Mouse (Mus musculus): ENCODE results near the gene Pld2. TPM values are rescaled to one million over a fixed set of nuclear protein-coding genes. Genes with fewer than 3 reads are reported as not detected.

Gene Pld2
- polyA plus RNA-seq, 1 experiment from 2014 or later = 20.6 TPM

GRCm38 (mm10) chr11:70540928-70541327 lies 1.1 kb downstream of the Pld2 start:
- Histone ChIP-seq H3K27ac (ENCODE audit: low read depth, low read length) (peak overlapping the region; percentile 29; the same call in 1 of the 2 replicates), H3K36me3 (ENCODE audit: control insufficient read depth, insufficient read depth, low read length) (no peaks in the 10 kb centered on the region), H3K4me3 (ENCODE audit: low read length) (peak overlapping the region; percentile 57), H3K9ac (ENCODE audit: low read depth, low read length) (peak overlapping the region; percentile 74), H3K4me2 (ENCODE audit: low read length) (peak overlapping the region; percentile 65), H3K27me3 (replicated peaks; ENCODE audit: control insufficient read depth, insufficient read depth, low read length) (no peaks in the 10 kb centered on the region; the same call in 1 of the 2 replicates), H3K9me3 (ENCODE audit: control insufficient read depth, low read length) (no peaks in the 10 kb centered on the region), H3K4me1 (ENCODE audit: control insufficient read depth, insufficient read depth, low read depth, low read length) (peaks cover 8% of the 10 kb centered on the region)
- ATAC-seq = no peak
- WGBS = 86% methylated on average over 7 of the region's 7 CpGs

- H3K27ac ChIP-seq (ENCODE audit: low read depth, low read length) = peak overlapping the region; percentile 68; the same call in 1 of the 2 replicates
- H3K9ac ChIP-seq (ENCODE audit: low read depth, low read length) = 0 out of 2 replicates have a peak overlapping the region, but pooled peaks have one; percentile 5
- no peaks in the 10 kb centered on the region; the same call in 1 of the 2 replicates for H3K27me3 ChIP-seq (replicated peaks; ENCODE audit: control insufficient read depth, insufficient read depth, low read length)
- H3K9me3 ChIP-seq (ENCODE audit: control insufficient read depth, low read length) = no peaks in the 10 kb centered on the region
- peak overlapping the region; percentile 57 for H3K4me3 ChIP-seq (ENCODE audit: low read length)
- H3K4me1 ChIP-seq (ENCODE audit: control insufficient read depth, insufficient read depth, low read depth, low read length) = peaks cover 8% of the 10 kb centered on the region
- ATAC-seq = peak; percentile 63
- 58% methylated on average over 5 of the region's 5 CpGs for WGBS
- no peaks in the 10 kb centered on the region for H3K36me3 ChIP-seq (ENCODE audit: control insufficient read depth, insufficient read depth, low read length)
- H3K4me2 ChIP-seq (ENCODE audit: low read length) = peak overlapping the region; percentile 65
Measured at GRCm38 (mm10) chr11:70541415-70541814, 1.6 kb downstream of the Pld2 start.

- no peak overlapping the region for H3K4me2 ChIP-seq (ENCODE audit: low read length)
- no peaks in the 10 kb centered on the region; the same call in 1 of the 2 replicates for H3K27me3 ChIP-seq (replicated peaks; ENCODE audit: control insufficient read depth, insufficient read depth, low read length)
- no peaks in the 10 kb centered on the region for H3K36me3 ChIP-seq (ENCODE audit: control insufficient read depth, insufficient read depth, low read length)
- H3K9me3 ChIP-seq (ENCODE audit: control insufficient read depth, low read length) = no peaks in the 10 kb centered on the region
- H3K4me3 ChIP-seq (ENCODE audit: low read length) = no peak overlapping the region
- H3K4me1 ChIP-seq (ENCODE audit: control insufficient read depth, insufficient read depth, low read depth, low read length) = peaks cover 8% of the 10 kb centered on the region
- no peak overlapping the region for H3K9ac ChIP-seq (ENCODE audit: low read depth, low read length)
- no peak overlapping the region for H3K27ac ChIP-seq (ENCODE audit: low read depth, low read length)
- ATAC-seq = no peak
- WGBS = 69% methylated on average over 7 of the region's 7 CpGs
Measured at GRCm38 (mm10) chr11:70544496-70544895, 4.6 kb downstream of the Pld2 start.

GRCm38 (mm10) chr11:70551526-70551925 lies 11.7 kb downstream of the Pld2 start:
- H3K27me3 ChIP-seq (replicated peaks; ENCODE audit: control insufficient read depth, insufficient read depth, low read length) = peaks cover 2% of the 10 kb centered on the region; the same call in 1 of the 2 replicates
- H3K36me3 ChIP-seq (ENCODE audit: control insufficient read depth, insufficient read depth, low read length) = peaks cover 5% of the 10 kb centered on the region; the same call in 1 of the 2 replicates
- no peak overlapping the region for H3K27ac ChIP-seq (ENCODE audit: low read depth, low read length)
- no peak for ATAC-seq
- H3K4me1 ChIP-seq (ENCODE audit: control insufficient read depth, insufficient read depth, low read depth, low read length) = no peaks in the 10 kb centered on the region
- no peak overlapping the region for H3K4me2 ChIP-seq (ENCODE audit: low read length)
- H3K4me3 ChIP-seq (ENCODE audit: low read length) = no peak overlapping the region
- 89% methylated on average over 8 of the region's 8 CpGs for WGBS
- no peak overlapping the region for H3K9ac ChIP-seq (ENCODE audit: low read depth, low read length)
- no peaks in the 10 kb centered on the region for H3K9me3 ChIP-seq (ENCODE audit: control insufficient read depth, low read length)

- Histone ChIP-seq H3K9me3 (ENCODE audit: control insufficient read depth, low read length) (no peaks in the 10 kb centered on the region), H3K36me3 (ENCODE audit: control insufficient read depth, insufficient read depth, low read length) (peaks cover 10% of the 10 kb centered on the region; the same call in 1 of the 2 replicates), H3K4me1 (ENCODE audit: control insufficient read depth, insufficient read depth, low read depth, low read length) (no peaks in the 10 kb centered on the region), H3K27ac (ENCODE audit: low read depth, low read length) (no peak overlapping the region), H3K4me2 (ENCODE audit: low read length) (no peak overlapping the region), H3K4me3 (ENCODE audit: low read length) (no peak overlapping the region), H3K9ac (ENCODE audit: low read depth, low read length) (no peak overlapping the region), H3K27me3 (replicated peaks; ENCODE audit: control insufficient read depth, insufficient read depth, low read length) (peaks cover 2% of the 10 kb centered on the region; the same call in 1 of the 2 replicates)
- WGBS = 25% methylated on average over 7 of the region's 7 CpGs
- no peak for ATAC-seq
Measured at GRCm38 (mm10) chr11:70553940-70554339, 14.1 kb downstream of the Pld2 start.

GRCm38 (mm10) chr11:70557545-70557944 lies 17.7 kb downstream of the Pld2 start:
- 91% methylated on average over 9 of the region's 9 CpGs for WGBS
- peaks cover 10% of the 10 kb centered on the region; the same call in 1 of the 2 replicates for H3K36me3 ChIP-seq (ENCODE audit: control insufficient read depth, insufficient read depth, low read length)
- peaks cover 2% of the 10 kb centered on the region; the same call in 1 of the 2 replicates for H3K27me3 ChIP-seq (replicated peaks; ENCODE audit: control insufficient read depth, insufficient read depth, low read length)
- no peak overlapping the region for H3K4me2 ChIP-seq (ENCODE audit: low read length)
- H3K4me1 ChIP-seq (ENCODE audit: control insufficient read depth, insufficient read depth, low read depth, low read length) = peaks cover 6% of the 10 kb centered on the region
- H3K9ac ChIP-seq (ENCODE audit: low read depth, low read length) = no peak overlapping the region
- no peak overlapping the region for H3K27ac ChIP-seq (ENCODE audit: low read depth, low read length)
- no peak overlapping the region for H3K4me3 ChIP-seq (ENCODE audit: low read length)
- no peaks in the 10 kb centered on the region for H3K9me3 ChIP-seq (ENCODE audit: control insufficient read depth, low read length)
- no peak for ATAC-seq

GRCm38 (mm10) chr11:70561937-70562286 lies 22.0 kb downstream of the Pld2 start:
- ATAC-seq = no peak
- 0% methylated on average over 2 of the region's 2 CpGs for WGBS
- peak overlapping the region; percentile 97 for H3K9ac ChIP-seq (ENCODE audit: low read depth, low read length)
- peaks cover 31% of the 10 kb centered on the region for H3K4me1 ChIP-seq (ENCODE audit: control insufficient read depth, insufficient read depth, low read depth, low read length)
- H3K4me2 ChIP-seq (ENCODE audit: low read length) = peak overlapping the region; percentile 97
- peak overlapping the region; percentile 90 for H3K27ac ChIP-seq (ENCODE audit: low read depth, low read length)
- no peaks in the 10 kb centered on the region for H3K27me3 ChIP-seq (replicated peaks; ENCODE audit: control insufficient read depth, insufficient read depth, low read length)
- peak overlapping the region; percentile 98 for H3K4me3 ChIP-seq (ENCODE audit: low read length)
- H3K36me3 ChIP-seq (ENCODE audit: control insufficient read depth, insufficient read depth, low read length) = peaks cover 5% of the 10 kb centered on the region; the same call in 1 of the 2 replicates
- no peaks in the 10 kb centered on the region for H3K9me3 ChIP-seq (ENCODE audit: control insufficient read depth, low read length)

- Histone ChIP-seq H3K27me3 (replicated peaks; ENCODE audit: control insufficient read depth, insufficient read depth, low read length) (no peaks in the 10 kb centered on the region), H3K4me3 (ENCODE audit: low read length) (peak within 1 kb of the TSS; percentile 98), H3K36me3 (ENCODE audit: control insufficient read depth, insufficient read depth, low read length) (peaks cover 2% of the 10 kb centered on the region; the same call in 1 of the 2 replicates), H3K9me3 (ENCODE audit: control insufficient read depth, low read length) (no peaks in the 10 kb centered on the region), H3K4me2 (ENCODE audit: low read length) (peak within 1 kb of the TSS; percentile 97), H3K4me1 (ENCODE audit: control insufficient read depth, insufficient read depth, low read depth, low read length) (peaks cover 33% of the 10 kb centered on the region), H3K27ac (ENCODE audit: low read depth, low read length) (peak within 1 kb of the TSS; percentile 90), H3K9ac (ENCODE audit: low read depth, low read length) (peak within 1 kb of the TSS; percentile 97)
- under 1% methylated on average over 42 of the region's 57 CpGs for WGBS
- peak; percentile 96 for ATAC-seq
Measured at GRCm38 (mm10) chr11:70562287-70562994, 22.6 kb downstream of the Pld2 start, which contains the start of gene Mink1. Mink1 (plus strand) TSS chr11:70562881.

- H3K27ac ChIP-seq (ENCODE audit: low read depth, low read length) = peak overlapping the region; percentile 90
- H3K36me3 ChIP-seq (ENCODE audit: control insufficient read depth, insufficient read depth, low read length) = no peaks in the 10 kb centered on the region
- H3K9me3 ChIP-seq (ENCODE audit: control insufficient read depth, low read length) = no peaks in the 10 kb centered on the region
- WGBS = 0% methylated on average over 25 of the region's 31 CpGs
- H3K4me2 ChIP-seq (ENCODE audit: low read length) = peak overlapping the region; percentile 97
- peak overlapping the region; percentile 97 for H3K9ac ChIP-seq (ENCODE audit: low read depth, low read length)
- peak overlapping the region; percentile 98 for H3K4me3 ChIP-seq (ENCODE audit: low read length)
- peaks cover 33% of the 10 kb centered on the region for H3K4me1 ChIP-seq (ENCODE audit: control insufficient read depth, insufficient read depth, low read depth, low read length)
- H3K27me3 ChIP-seq (replicated peaks; ENCODE audit: control insufficient read depth, insufficient read depth, low read length) = no peaks in the 10 kb centered on the region
- peak; percentile 40 for ATAC-seq
Measured at GRCm38 (mm10) chr11:70562995-70563469, 23.2 kb downstream of the Pld2 start.
